Mouse (Mus musculus): ENCODE data around the gene Smoc2.

The Smoc2 gene

GRCm38 (mm10) chr17:14426481-14426880 is 147.2 kb downstream of the Smoc2 start:
- DNase-seq: no peak

GRCm38 (mm10) chr17:14434717-14435116 is 155.4 kb downstream of the Smoc2 start:
- DNase-seq: no peak

GRCm38 (mm10) chr17:14445611-14446010 is 166.3 kb downstream of the Smoc2 start:
- DNase-seq: no peak

GRCm38 (mm10) chr17:14447275-14447674 is 168.0 kb downstream of the Smoc2 start:
- DNase-seq: no peak
